In genomic region chr2:143065914-143066313, GRCm38 (mm10) we compare ENCODE assay signal across 24 mouse cellular contexts. TPM values are rescaled to one million over a fixed set of nuclear protein-coding genes. Genes with fewer than 3 reads are reported as not detected.
"Had no signal": no experiment of that assay in that cellular context is flagged by ENCODE, and none has a peak within 500 bp of the region (broad histone marks: within the 10 kb centered on the region; RNA-seq: fewer than 3 reads in every experiment).

No protein-coding gene starts in this region.

- ATAC-seq: liver, embryonic 12.5 days had no signal

- H3K9me3 ChIP-seq: limb, embryonic 12.5 days; liver, embryonic 12.5 days; liver, embryonic 15.5 days had no signal

- H3K9ac ChIP-seq: limb, embryonic 12.5 days; liver, embryonic 12.5 days; liver, embryonic 15.5 days had no signal

- H3K27ac ChIP-seq: left cerebral cortex, adult 2 months; limb, embryonic 12.5 days; liver, embryonic 12.5 days; liver, embryonic 15.5 days had no signal

- DNase-seq: kidney, adult 18-20 months; kidney, postnatal 10 days; layer of hippocampus, postnatal 36 days; liver; lung, postnatal 14 days; midbrain, embryonic 14.5 days; thymus, adult 18-20 months; thymus, postnatal 36 days had no signal

- H3K27me3 ChIP-seq: limb, embryonic 12.5 days; liver, embryonic 12.5 days had no signal

- H3K4me2 ChIP-seq: limb, embryonic 12.5 days; liver, embryonic 12.5 days; liver, embryonic 15.5 days; midbrain, embryonic 11.5 days had no signal

- H3K4me3 ChIP-seq: left cerebral cortex, adult 2 months; limb, embryonic 12.5 days; liver, embryonic 12.5 days; liver, embryonic 15.5 days had no signal

RNA-seq across cellular contexts. Expression of gene Otor, which starts 12.4 kb away (rescaled TPM):
- total RNA-seq: layer of hippocampus, adult 8-10 months; layer of hippocampus, postnatal 10 days; layer of hippocampus, postnatal 36 days; left cerebral cortex, adult 2 months; left cerebral cortex, postnatal 10 days; left cerebral cortex, postnatal 36 days; megakaryocyte progenitor cell, adult 5-6 weeks; megakaryocyte-erythroid progenitor cell, adult 5-6 weeks had no signal
- polyA plus RNA-seq: liver, embryonic 15.5 days; midbrain, postnatal 0 days; small intestine, adult 2 months; spleen, adult 2 months; testis, adult 2 months; urinary bladder, adult 2 months had no signal
